Mouse (Mus musculus) bone marrow macrophage, adult 2 months (primary cell): ENCODE data around the gene Itgax.

Experiments
- CTCF ChIP-seq: IDR thresholded peaks from 2 replicates; pipeline ENCODE4 v1.5.1; 2012; ENCODE audit warnings: low read depth, mild to moderate bottlenecking, low read length, moderate library complexity
- POLR2A ChIP-seq: IDR thresholded peaks from 2 replicates; pipeline ENCODE4 v1.6.1; 2012; ENCODE audit warnings: mild to moderate bottlenecking, low read depth, low read length, borderline replicate concordance

- TF ChIP-seq POLR2A (no peak), CTCF (no peak)
Observed at GRCm38 (mm10) chr7:128181691-128182090, 52.3 kb downstream of the Itgax start.
